Mouse (Mus musculus): ENCODE measurements around the gene Dclk2.
A peak's percentile ranks its signal among the peaks of the same experiment; 100 is the strongest.

Gene Dclk2

DNA sequence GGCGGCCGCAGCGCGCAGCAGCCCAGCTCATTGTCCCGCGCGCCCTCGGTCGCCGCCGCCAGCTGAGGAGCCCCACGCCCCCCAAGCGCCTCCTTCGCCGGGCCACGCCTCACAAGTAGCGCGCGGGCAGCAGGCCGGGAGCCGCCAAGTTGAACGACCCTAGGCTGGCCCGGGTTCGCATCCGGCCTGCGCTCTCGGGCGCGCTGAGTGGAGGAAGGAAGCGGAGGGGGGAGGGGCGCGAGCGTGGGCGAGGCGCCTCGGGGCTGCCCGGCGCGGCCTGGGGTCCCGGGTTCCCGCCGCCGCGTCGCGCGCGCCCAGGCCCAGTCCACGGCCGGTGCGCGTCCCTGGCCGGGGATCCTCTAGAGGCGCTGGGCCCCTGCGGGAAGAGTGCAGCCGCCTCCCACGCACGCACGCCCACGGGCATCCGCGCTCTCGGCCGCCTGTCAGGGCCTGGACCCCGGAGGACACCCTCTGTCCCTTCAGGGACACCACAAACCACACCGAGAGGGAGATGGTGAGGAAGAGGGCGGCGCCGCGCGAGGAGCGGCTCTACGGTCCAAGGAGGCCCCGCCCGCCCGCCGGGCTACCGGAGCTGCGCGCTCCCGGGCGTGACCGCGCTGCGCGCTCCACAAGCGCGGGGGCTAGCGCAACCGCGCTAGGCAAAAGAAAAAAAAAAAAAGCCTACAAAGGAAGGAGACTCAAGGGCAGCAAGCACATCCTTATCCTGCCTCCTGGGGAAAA lies at the start of gene Dclk2:
Gene Dclk2, minus strand, starts transcription at position 510 of the 741 bp plus-strand sequence.
- peak; percentile 12 for DNase-seq (ENCODE audit: low read depth, low spot score)

DNA sequence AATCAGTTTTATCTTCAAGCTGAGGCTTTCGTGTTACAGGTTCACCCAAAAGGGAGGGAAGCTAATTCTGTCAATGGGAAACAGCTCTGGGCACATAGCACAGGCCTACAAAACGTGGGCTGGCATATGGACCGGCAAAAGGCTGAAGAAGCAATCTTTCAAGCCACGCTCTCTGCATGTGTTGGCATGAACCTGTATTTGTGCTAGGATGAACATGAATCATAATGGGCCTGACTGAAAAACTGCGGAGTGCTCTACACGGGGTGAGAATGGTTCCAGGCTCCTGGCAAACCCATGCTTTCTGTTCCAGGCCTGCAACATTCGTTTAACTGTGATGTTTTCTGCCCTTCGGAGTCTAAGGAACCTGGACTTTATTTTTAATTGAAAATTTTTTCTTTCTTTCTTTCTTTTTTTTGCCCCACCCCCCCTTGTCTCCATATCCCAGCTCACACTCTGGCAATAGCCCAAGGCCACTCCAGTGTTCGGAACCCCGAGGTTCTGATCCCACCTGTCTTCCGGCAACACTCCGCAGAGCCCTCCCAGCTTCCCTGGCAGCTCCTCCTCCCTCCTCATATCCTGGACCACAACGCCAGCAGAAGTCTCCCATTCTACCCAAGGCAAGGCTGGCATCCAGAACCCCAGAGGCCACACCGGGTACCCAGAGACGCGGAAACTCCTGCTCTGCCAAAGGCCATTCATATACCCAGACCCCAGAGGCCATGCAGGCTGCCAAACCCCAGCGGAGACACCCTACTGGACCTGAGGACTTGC lies 42.2 kb upstream of the Dclk2 start:
- DNase-seq (ENCODE audit: low read depth, low spot score), result no peak

DNA sequence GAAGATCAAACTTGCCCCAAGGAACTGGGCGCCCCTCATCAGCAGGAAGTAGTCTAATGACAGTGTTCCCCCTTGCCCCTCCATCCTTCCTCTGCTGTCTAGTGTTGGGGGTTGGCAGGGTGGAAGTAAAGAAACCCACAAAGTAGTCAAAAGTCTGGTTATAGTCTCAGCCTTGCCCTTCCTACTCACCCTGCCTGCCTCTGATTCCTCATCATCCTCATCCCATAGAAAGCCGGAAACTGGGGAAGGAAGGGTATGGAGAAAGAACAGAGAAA lies 40.7 kb upstream of the Dclk2 start:
- no peak for DNase-seq (ENCODE audit: low read depth, low spot score)

DNA sequence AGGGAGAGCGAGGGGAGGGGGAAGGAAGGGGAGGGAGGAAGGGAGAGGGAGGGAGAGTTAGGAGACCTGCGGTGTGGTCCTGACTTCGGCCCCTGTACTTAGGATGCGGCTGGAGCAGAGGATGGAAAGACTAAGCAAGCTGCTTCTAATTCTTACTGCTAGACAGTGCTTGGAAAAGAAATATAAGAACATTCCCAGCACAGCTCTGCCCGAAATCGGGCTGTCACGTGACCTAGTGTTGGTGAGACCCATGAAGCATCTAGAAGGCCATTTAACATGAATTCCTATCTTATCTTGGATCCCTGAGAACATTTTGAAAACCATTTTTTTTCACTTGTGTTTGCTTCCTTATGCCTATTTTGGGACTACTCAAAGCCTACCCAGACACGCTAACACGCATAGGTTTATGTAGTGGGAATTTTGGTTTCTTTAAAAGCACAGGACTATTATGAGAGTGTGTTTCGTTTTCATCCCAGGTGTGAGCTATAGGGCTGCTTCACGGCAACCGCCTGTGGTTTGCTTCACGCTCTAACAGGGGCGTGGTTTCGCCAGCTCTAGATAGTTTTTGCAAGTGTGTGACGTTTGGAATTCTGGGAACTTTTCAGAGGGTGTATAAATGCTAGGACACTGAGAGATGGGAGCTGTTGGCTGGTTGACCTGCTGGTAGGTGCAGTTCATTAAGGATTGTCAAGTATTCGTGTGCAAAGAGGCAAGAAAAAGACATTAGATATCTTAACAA lies 40.2 kb upstream of the Dclk2 start:
- no peak for DNase-seq (ENCODE audit: low read depth, low spot score)

GRCm38 (mm10) chr3:86959088-86959487 lies 38.4 kb upstream of the Dclk2 start:
- no peak for DNase-seq (ENCODE audit: low read depth, low spot score)

GRCm38 (mm10) chr3:86955376-86955775 lies 34.7 kb upstream of the Dclk2 start:
- DNase-seq (ENCODE audit: low read depth, low spot score), result no peak

DNA sequence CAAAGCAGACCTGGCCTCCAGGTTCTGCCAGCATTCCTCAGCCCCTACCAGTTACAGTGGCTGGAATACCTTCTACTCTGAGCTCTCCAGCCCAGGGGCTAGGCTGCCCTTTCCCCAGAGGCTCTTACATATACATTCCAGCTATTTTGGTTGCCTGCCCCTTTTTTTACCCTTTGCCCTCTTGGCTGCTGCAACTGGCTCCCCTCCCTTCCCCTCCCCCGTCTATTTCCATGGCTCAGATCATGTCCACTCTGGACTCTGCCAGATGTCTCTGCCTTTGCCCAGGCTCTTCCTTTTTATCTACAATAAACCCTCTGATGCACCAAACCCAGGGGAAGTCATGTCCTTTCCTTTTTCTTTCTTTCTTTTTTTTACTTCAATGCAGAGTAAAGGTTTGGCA lies 33.9 kb upstream of the Dclk2 start:
- DNase-seq (ENCODE audit: low read depth, low spot score), result no peak

GRCm38 (mm10) chr3:86953819-86954218 lies 33.2 kb upstream of the Dclk2 start:
- DNase-seq (ENCODE audit: low read depth, low spot score), result no peak

- DNase-seq (ENCODE audit: low read depth, low spot score), result no peak
Observed at GRCm38 (mm10) chr3:86950652-86951051, 30.0 kb upstream of the Dclk2 start.

DNA sequence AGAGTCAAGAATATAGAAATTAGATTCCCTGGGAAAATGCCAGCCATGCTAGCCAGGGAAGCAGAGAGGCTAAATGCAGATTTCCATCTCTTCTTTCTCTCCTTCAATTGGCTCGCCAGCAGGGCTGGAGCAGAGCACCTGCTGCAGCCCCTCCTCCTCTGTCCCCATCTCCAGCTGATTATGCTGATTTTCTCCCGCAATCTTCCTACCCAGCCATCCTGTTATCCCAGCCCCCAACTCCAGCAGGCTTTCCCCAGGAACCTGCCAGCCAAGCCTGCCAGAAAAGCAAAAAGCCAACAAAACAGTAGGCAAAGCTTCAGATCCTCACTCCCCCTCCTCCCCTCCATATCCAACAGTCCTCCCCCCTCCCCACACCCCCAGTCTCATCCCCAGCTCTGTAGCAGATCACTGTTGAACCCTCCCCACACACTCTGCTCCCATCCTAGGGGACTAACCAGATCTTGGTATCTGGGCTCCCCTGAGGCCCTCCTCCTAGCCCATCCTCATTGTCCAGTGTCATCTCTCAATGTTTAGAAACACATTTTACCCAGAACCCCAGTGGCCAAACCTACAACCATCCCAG lies 15.7 kb upstream of the Dclk2 start:
- no peak for DNase-seq (ENCODE audit: low read depth, low spot score)

GRCm38 (mm10) chr3:86933446-86933845 lies 12.8 kb upstream of the Dclk2 start:
- DNase-seq (ENCODE audit: low read depth, low spot score), result no peak

DNA sequence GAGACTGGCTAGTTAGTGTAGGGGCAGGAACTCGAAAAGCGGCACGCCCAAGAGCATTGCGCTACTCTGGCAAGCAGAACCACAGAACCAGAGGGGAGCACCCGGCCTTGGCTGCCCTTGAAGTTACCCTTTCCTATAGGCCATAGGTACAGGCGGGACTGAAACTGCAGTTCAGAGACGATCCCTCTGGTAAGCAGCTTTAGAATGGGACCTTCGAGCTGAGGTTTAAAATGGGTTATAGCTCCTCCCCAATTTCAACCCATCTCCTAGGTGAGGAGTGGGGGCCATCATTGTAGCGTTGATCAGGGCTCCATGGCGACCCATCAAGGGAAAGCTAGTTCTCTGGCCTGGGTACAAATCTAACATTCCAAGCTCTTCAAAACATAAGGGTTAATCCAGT lies 3.0 kb upstream of the Dclk2 start:
- DNase-seq (ENCODE audit: low read depth, low spot score), result no peak

GRCm38 (mm10) chr3:86921181-86921975 lies 726 bp upstream of the Dclk2 start:
- DNase-seq (ENCODE audit: low read depth, low spot score), result no peak

- DNase-seq (ENCODE audit: low read depth, low spot score), result no peak
Observed at GRCm38 (mm10) chr3:86919641-86920342, 860 bp downstream of the Dclk2 start.

GRCm38 (mm10) chr3:86917048-86917447 lies 3.6 kb downstream of the Dclk2 start:
- DNase-seq (ENCODE audit: low read depth, low spot score), result no peak

GRCm38 (mm10) chr3:86916626-86917025 lies 4.0 kb downstream of the Dclk2 start:
- DNase-seq (ENCODE audit: low read depth, low spot score), result no peak

DNA sequence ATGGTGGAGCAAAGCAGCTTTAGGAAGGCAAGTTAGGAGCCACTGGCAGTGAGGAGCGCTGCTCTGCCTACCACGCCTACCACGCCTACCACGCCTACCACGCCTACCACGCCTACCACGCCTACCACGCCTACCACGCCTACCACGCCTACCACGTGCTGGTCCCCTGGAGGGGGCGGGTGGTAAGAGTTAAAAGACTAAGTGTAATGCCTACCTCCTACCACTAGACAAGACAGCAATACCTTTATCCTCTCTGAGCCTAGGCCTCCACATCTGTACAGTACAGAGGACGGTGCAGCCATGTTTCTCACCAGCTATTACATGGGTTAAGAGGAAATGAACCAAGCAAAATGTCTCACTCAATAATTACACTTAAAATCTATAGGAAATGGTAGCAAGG lies 5.4 kb downstream of the Dclk2 start:
- no peak for DNase-seq (ENCODE audit: low read depth, low spot score)

DNA sequence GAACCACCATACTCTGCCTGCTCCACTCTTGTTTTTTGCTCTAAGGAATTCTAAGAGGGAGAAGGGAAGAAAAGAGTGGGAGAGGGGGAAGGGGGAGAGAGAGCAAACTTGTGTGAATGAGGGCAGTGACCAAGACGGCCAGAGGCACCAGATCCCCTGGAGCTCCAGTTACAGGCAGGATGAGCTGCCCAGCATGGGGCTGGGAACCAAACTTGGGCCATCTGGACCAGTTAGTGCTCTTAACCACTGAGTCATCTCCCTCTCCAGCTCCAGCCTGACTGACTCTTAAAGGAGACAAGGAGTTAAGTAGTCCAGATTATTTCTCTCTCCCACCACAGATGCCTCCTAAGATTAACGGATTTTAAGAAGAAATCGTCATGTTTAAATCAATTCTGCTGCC lies 6.3 kb downstream of the Dclk2 start:
- no peak for DNase-seq (ENCODE audit: low read depth, low spot score)

DNA sequence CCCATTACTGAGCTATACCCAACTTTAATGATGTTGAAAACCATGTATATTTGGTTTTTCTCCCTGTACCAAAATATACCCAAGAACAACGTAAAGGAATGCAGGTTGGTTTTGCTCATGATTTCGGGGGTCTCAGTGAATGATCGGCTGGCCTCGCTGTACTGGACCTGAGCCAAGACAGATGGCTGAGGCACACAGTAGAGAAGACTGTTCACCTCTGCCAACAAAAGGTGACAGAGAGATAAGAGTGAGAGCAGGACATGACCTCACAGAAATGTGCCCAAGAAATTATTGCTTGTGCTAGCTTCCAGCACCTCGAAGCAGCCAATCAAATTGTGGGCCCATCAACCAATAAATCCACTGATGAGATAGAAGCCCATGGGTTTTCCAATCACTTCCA lies 22.3 kb downstream of the Dclk2 start:
- no peak for DNase-seq (ENCODE audit: low read depth, low spot score)

DNA sequence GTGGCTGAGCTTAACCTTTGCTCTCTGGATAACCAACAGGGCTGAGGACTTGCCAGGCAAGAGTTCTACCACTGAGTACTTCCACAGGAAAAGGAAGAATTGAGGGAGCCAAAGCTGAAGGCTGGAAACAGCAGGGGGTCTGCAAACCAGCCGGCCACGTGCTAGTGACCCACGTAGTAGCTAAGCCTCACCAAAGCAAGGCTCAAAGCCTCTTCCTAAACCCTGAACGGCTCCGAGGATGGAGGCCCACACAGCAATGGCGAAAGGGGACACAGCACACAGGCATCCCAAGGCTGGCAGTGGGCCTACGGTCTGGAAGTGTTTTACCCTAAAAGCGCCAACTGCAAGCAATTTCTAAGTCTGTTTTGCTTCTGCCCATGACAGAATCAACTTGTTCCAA lies 23.1 kb downstream of the Dclk2 start:
- DNase-seq (ENCODE audit: low read depth, low spot score), result no peak

- no peak for DNase-seq (ENCODE audit: low read depth, low spot score)
Observed at GRCm38 (mm10) chr3:86897066-86897465, 23.6 kb downstream of the Dclk2 start.
